Mouse (Mus musculus) stomach, embryonic 16.5 days (tissue): ENCODE results near the gene Supt3. TPM values are rescaled to one million over a fixed set of nuclear protein-coding genes. Genes with fewer than 3 reads are reported as not detected.

Experiments used
- ATAC-seq: fragments of 200-750 bp; cut with Nextera tagmentation; 2 replicates; pipeline ENCODE4 v1.8.0; 2017; ENCODE audit warnings: moderate number of reproducible peaks, moderate TSS enrichment; ENCODE audit not compliant: insufficient read depth, low FRiP score
- H3K27ac ChIP-seq: fragments of 300-500 bp; sonication (generic); 2 replicates; pipeline ENCODE4 v1.5.1; 2014; ENCODE audit warnings: low read length
- H3K27me3 ChIP-seq: fragments of 300-500 bp; sonication (generic); 2 replicates; pipeline ENCODE4 v1.6.1; 2014; ENCODE audit warnings: low read length, control low read depth, mixed read lengths; ENCODE audit not compliant: control insufficient read depth, insufficient read depth
- H3K36me3 ChIP-seq: fragments of 300-500 bp; sonication (generic); 2 replicates; pipeline ENCODE4 v1.6.1; 2014; ENCODE audit warnings: low read length; ENCODE audit not compliant: control insufficient read depth, insufficient read depth
- H3K4me1 ChIP-seq: fragments of 300-500 bp; sonication (generic); 2 replicates; pipeline ENCODE4 v1.6.1; 2014; ENCODE audit warnings: low read length, control low read depth, mixed read lengths; ENCODE audit not compliant: control insufficient read depth, insufficient read depth
- H3K4me2 ChIP-seq: fragments of 300-500 bp; sonication (generic); 2 replicates; pipeline ENCODE4 v1.6.1; 2014; ENCODE audit warnings: low read depth, low read length, mixed read lengths
- H3K4me3 ChIP-seq: fragments of 300-500 bp; sonication (generic); replicated peaks from 2 replicates; pipeline ENCODE4 v1.5.1; 2014; ENCODE audit warnings: mild to moderate bottlenecking, low read length
- H3K9ac ChIP-seq: fragments of 300-500 bp; sonication (generic); 2 replicates; pipeline ENCODE4 v1.6.1; 2014; ENCODE audit warnings: low read length
- H3K9me3 ChIP-seq: fragments of 300-500 bp; sonication (generic); replicated peaks from 2 replicates; pipeline ENCODE4 v1.6.1; 2016; ENCODE audit warnings: low read length, control low read depth; ENCODE audit not compliant: control insufficient read depth
- WGBS: fragments of 180-500 bp; shearing (Covaris S2); extraction: QIAGEN DNeasy Blood & Tissue Kit; methylation state at CpG from one replicate; pipeline ENCODE4 v1.1.7; 2014; 5-methylcytosine and 5-hydroxymethylcytosine counted together
- polyA plus RNA-seq: library from polyadenylated mRNA; unstranded; fragments of >200 nt; fragmentation: Nextera tagmentation; extraction: Ambion mirVana; gene quantifications from 2 replicates; pipeline ENCODE4 v1.2.1, GENCODE M21; 2015

The Supt3 gene
- polyA plus RNA-seq, 1 experiment from 2014 or later, result 17.4 TPM

DNA sequence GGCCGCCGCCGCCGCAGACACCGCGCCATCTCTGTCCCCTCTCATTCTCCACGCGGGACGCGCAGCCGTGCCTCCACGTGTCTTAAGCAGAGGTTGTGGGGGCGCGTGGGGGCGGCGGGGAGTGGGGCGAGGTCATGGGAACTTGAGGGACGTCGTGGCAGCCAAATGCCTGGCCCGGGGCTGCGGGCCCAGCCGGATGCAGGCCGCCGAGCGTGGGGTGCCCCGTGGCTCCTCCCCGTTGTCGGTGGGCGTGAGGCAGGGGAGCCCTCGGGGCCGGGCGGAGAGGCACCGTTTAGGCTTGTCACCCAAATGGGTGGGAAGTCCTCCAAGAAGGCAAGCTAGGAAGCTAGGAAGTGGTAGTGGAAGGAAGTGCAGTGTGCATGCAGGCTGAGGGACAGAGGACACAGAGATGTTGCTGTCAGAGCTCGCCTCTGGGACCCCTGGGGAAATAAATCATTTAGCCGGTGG, 419 bp downstream of the Supt3 start:
- Histone ChIP-seq H3K27ac (peak overlapping the region; percentile 94), H3K9me3 (no peaks in the 10 kb centered on the region), H3K36me3 (no peaks in the 10 kb centered on the region), H3K27me3 (no peaks in the 10 kb centered on the region), H3K9ac (peak overlapping the region; percentile 98), H3K4me2 (peak overlapping the region; percentile 59), H3K4me3 (peak overlapping the region; percentile 92), H3K4me1 (peaks cover 12% of the 10 kb centered on the region; the same call in 1 of the 2 replicates)
- WGBS, result 0% methylated on average over 35 of the region's 35 CpGs
- peak; percentile 81 for ATAC-seq

GRCm38 (mm10) chr17:44778141-44778540, 1.2 kb downstream of the Supt3 start:
- no peaks in the 10 kb centered on the region for H3K9me3 ChIP-seq
- ATAC-seq, result no peak
- H3K36me3 ChIP-seq, result no peaks in the 10 kb centered on the region
- H3K4me1 ChIP-seq, result peaks cover 12% of the 10 kb centered on the region; the same call in 1 of the 2 replicates
- H3K9ac ChIP-seq, result no peak overlapping the region
- WGBS, result 66% methylated on average over 5 of the region's 5 CpGs
- H3K4me2 ChIP-seq, result peak overlapping the region; percentile 59
- H3K4me3 ChIP-seq, result peak overlapping the region; percentile 92
- peak overlapping the region; percentile 94 for H3K27ac ChIP-seq
- H3K27me3 ChIP-seq, result no peaks in the 10 kb centered on the region

GRCm38 (mm10) chr17:44780353-44780752, 3.4 kb downstream of the Supt3 start:
- Histone ChIP-seq H3K27me3 (no peaks in the 10 kb centered on the region), H3K9me3 (no peaks in the 10 kb centered on the region), H3K36me3 (no peaks in the 10 kb centered on the region), H3K4me3 (no peak overlapping the region), H3K27ac (no peak overlapping the region), H3K9ac (no peak overlapping the region), H3K4me2 (no peak overlapping the region), H3K4me1 (peaks cover 12% of the 10 kb centered on the region; the same call in 1 of the 2 replicates)
- 62% methylated on average over 4 of the region's 4 CpGs for WGBS
- ATAC-seq, result no peak

DNA sequence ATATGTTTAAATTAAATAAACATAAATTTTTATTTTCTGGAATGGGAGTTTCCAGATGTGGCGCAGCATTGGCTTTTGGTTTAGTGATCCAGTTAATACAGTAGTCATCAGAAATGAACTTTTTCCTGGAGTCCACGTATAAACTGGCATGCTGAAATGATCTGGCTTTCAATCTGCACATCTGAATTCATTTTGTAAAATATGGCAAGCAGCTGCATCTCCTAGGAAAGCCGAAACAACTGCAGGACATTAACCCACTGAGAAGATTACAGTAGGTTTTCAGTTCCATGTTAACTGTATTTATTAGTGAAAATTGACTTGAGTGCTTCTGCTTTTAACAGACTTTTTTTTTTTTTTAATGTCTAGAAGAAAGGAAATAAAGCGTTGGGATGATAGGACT, 5.4 kb downstream of the Supt3 start:
- no peak for ATAC-seq
- no peak overlapping the region for H3K27ac ChIP-seq
- no peak overlapping the region for H3K4me2 ChIP-seq
- no peak overlapping the region for H3K9ac ChIP-seq
- no peaks in the 10 kb centered on the region for H3K36me3 ChIP-seq
- no peaks in the 10 kb centered on the region for H3K27me3 ChIP-seq
- 90% methylated on average over 4 of the region's 4 CpGs for WGBS
- H3K9me3 ChIP-seq, result no peaks in the 10 kb centered on the region
- peaks cover 8% of the 10 kb centered on the region; the same call in 1 of the 2 replicates for H3K4me1 ChIP-seq
- H3K4me3 ChIP-seq, result no peak overlapping the region

GRCm38 (mm10) chr17:44783143-44783542, 6.2 kb downstream of the Supt3 start:
- Histone ChIP-seq H3K27me3 (no peaks in the 10 kb centered on the region), H3K36me3 (no peaks in the 10 kb centered on the region), H3K4me2 (no peak overlapping the region), H3K9ac (no peak overlapping the region), H3K27ac (no peak overlapping the region), H3K4me1 (peaks cover 7% of the 10 kb centered on the region; the same call in 1 of the 2 replicates), H3K9me3 (no peaks in the 10 kb centered on the region), H3K4me3 (no peak overlapping the region)
- 80% methylated on average over 2 of the region's 2 CpGs for WGBS
- no peak for ATAC-seq

DNA sequence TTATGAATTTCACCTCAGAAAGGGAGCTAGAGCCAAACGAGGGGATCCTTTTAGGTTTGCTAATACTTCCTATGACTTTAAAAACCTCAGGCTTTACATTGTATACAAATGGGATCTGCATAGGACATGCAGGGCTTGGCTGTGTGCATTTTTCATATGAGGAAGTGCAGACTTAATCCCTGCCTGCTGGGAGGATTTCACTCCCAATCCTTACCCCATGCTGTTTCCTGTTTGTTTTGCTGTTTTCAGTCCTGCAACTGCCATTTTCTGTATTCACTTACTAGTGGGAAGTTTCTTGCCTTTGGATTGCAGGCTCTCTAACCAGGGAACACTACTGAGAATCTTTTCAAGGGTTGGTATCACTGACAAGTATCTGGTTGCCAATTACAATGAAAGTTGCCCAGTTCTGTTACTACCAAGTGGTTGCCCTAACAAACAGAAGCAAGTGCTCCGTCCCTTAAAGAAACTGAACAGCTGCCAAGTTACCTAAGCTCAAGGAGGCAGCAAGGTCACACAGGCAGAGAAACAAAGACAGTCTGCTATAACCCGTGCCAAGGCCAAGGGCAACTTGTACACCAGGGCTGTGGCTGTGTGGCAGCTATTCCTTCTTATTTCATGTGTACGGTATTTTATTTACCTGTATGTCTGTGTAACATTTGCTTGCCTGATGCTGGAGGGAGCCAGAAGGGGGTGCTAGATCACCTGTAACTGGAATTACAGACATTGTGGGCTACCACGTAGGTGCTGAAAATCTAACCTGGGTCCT, 12.2 kb downstream of the Supt3 start:
- 77% methylated on average over 5 of the region's 5 CpGs for WGBS
- Histone ChIP-seq H3K4me3 (no peak overlapping the region), H3K27me3 (no peaks in the 10 kb centered on the region), H3K9me3 (no peaks in the 10 kb centered on the region), H3K9ac (no peak overlapping the region), H3K4me2 (no peak overlapping the region), H3K27ac (no peak overlapping the region), H3K36me3 (no peaks in the 10 kb centered on the region), H3K4me1 (peaks cover 7% of the 10 kb centered on the region; the same call in 1 of the 2 replicates)
- no peak for ATAC-seq

GRCm38 (mm10) chr17:44792218-44792917, 15.4 kb downstream of the Supt3 start:
- Histone ChIP-seq H3K36me3 (no peaks in the 10 kb centered on the region), H3K9me3 (no peaks in the 10 kb centered on the region), H3K27ac (no peak overlapping the region), H3K9ac (no peak overlapping the region), H3K4me3 (no peak overlapping the region), H3K27me3 (no peaks in the 10 kb centered on the region), H3K4me1 (peaks cover 8% of the 10 kb centered on the region; the same call in 1 of the 2 replicates), H3K4me2 (no peak overlapping the region)
- no peak for ATAC-seq
- 91% methylated on average over 12 of the region's 12 CpGs for WGBS

GRCm38 (mm10) chr17:44797331-44797730, 20.4 kb downstream of the Supt3 start:
- WGBS, result 30% methylated on average over 3 of the region's 3 CpGs

DNA sequence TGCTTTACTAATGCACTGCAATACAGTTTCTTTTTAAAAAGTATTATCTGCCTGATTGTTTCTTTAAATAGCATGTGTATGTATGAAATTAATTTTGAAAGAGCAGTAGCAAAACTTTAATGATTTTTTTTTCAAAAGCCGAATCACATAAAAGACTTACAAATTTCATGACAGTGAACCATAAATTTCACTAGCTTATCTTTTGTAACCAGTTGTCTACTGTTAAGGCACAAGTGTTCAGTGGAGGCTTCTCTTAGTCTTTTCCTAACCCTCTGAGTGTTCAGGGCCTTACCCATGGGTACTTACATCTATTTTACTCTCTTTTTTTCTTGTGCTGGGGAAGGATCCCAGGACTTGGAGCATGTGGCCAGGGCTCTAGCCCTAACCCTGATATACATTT, 30.1 kb downstream of the Supt3 start:
- no peaks in the 10 kb centered on the region for H3K27me3 ChIP-seq
- no peaks in the 10 kb centered on the region for H3K9me3 ChIP-seq
- 82% methylated on average over 1 of the region's 1 CpGs for WGBS
- H3K4me2 ChIP-seq, result no peak overlapping the region
- H3K4me3 ChIP-seq, result no peak overlapping the region
- H3K36me3 ChIP-seq, result no peaks in the 10 kb centered on the region
- peaks cover 6% of the 10 kb centered on the region; the same call in 1 of the 2 replicates for H3K4me1 ChIP-seq
- ATAC-seq, result no peak
- no peak overlapping the region for H3K27ac ChIP-seq
- no peak overlapping the region for H3K9ac ChIP-seq

More at GRCm38 (mm10) chr17:44797331-44797730, 20.4 kb downstream of the Supt3 start:
- no peak overlapping the region for H3K27ac ChIP-seq
- H3K4me1 ChIP-seq, result 0 out of 2 replicates have a peak, but pooled peaks cover 3% of the 10 kb centered on the region
- H3K9ac ChIP-seq, result no peak overlapping the region
- H3K4me2 ChIP-seq, result no peak overlapping the region
- H3K36me3 ChIP-seq, result no peaks in the 10 kb centered on the region
- H3K27me3 ChIP-seq, result no peaks in the 10 kb centered on the region
- H3K4me3 ChIP-seq, result no peak overlapping the region
- no peak for ATAC-seq
- no peaks in the 10 kb centered on the region for H3K9me3 ChIP-seq
